42 mouse cellular contexts compared by ENCODE assay signal in the genomic region with DNA sequence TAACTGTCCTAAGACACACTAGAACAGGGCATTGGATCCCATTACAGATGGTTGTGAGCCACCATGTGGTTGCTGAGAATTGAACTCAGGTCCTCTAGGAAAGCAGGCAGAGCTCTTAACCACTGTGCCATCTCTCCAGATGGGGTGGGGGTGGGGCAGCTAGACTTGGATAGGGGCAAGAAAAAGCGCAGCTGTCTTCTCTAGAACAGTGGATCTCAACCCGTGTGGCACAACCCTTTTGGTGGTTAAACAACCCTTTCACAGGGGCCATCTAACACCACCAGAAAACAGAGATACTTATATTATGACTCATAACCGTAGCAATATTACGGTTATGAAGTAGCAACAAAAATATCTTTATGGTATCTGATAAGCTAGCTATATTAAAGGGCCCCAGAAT. TPM values are rescaled to one million over a fixed set of nuclear protein-coding genes. Genes with fewer than 3 reads are reported as not detected.
"Had no signal": no experiment of that assay in that cellular context is flagged by ENCODE, and none has a peak within 500 bp of the region (broad histone marks: within the 10 kb centered on the region; RNA-seq: fewer than 3 reads in every experiment).

No protein-coding gene starts in this region.

- H3K4me1 ChIP-seq: heart, embryonic 10.5 days; heart, embryonic 12.5 days; hindbrain, embryonic 13.5 days; hindbrain, embryonic 15.5 days; intestine, embryonic 15.5 days; kidney, embryonic 15.5 days; limb, embryonic 10.5 days; limb, embryonic 12.5 days; liver, embryonic 13.5 days had no signal

- H3K4me3 ChIP-seq: heart, embryonic 10.5 days; heart, embryonic 12.5 days; hindbrain, embryonic 13.5 days; hindbrain, embryonic 15.5 days; intestine, embryonic 15.5 days; kidney, embryonic 15.5 days; left cerebral cortex, adult 2 months; limb, embryonic 10.5 days; limb, embryonic 12.5 days; liver, embryonic 13.5 days had no signal

- H3K36me3 ChIP-seq: heart, embryonic 10.5 days; heart, embryonic 12.5 days; hindbrain, embryonic 13.5 days; hindbrain, embryonic 15.5 days; intestine, embryonic 15.5 days; kidney, embryonic 15.5 days; limb, embryonic 10.5 days; limb, embryonic 12.5 days; liver, embryonic 13.5 days had no signal

- H3K27me3 ChIP-seq: heart, embryonic 12.5 days; hindbrain, embryonic 13.5 days; hindbrain, embryonic 15.5 days; intestine, embryonic 15.5 days; kidney, embryonic 15.5 days; limb, embryonic 12.5 days; liver, embryonic 13.5 days had no signal

- H3K27ac ChIP-seq: heart, embryonic 10.5 days; hindbrain, embryonic 13.5 days; hindbrain, embryonic 15.5 days; hindbrain, postnatal 0 days; intestine, embryonic 15.5 days; kidney, embryonic 15.5 days; kidney, postnatal 0 days; left cerebral cortex, adult 2 months; limb, embryonic 10.5 days; limb, embryonic 12.5 days; liver, embryonic 13.5 days had no signal

- DNase-seq: gastrocnemius, postnatal 14 days; gastrocnemius, postnatal 36 days; heart, adult 18-20 months; heart, postnatal 10 days; kidney, adult 11 months; kidney, adult 2 months; kidney, adult 9 months; kidney, postnatal 14 days; kidney, postnatal 36 days; layer of hippocampus, adult 9-11 months; layer of hippocampus, postnatal 36 days; liver; liver, embryonic 13.5 days had no signal

RNA-seq across cellular contexts. Expression of gene Ccl24, which starts 14.9 kb away (rescaled TPM):
- total RNA-seq: hematopoietic stem cell, adult 5-6 weeks; layer of hippocampus, postnatal 36 days; left cerebral cortex, postnatal 14 days had no signal
- polyA plus RNA-seq: inflammation-experienced regulatory T-cells, adult 6 months had no signal

RNA-seq across cellular contexts. Expression of gene Ccl26, which starts 24.4 kb away (rescaled TPM):
- total RNA-seq: gastrocnemius, adult 18-20 months; gastrocnemius, adult 8-10 months; gastrocnemius, postnatal 14 days; gastrocnemius, postnatal 36 days; heart, adult 18-20 months; heart, adult 8-10 months; heart, postnatal 10 days; heart, postnatal 25 days; hematopoietic stem cell, adult 5-6 weeks; hindbrain, postnatal 0 days; layer of hippocampus, adult 18-20 months; layer of hippocampus, adult 8-10 months; layer of hippocampus, postnatal 14 days; layer of hippocampus, postnatal 36 days; left cerebral cortex, adult 2 months; left cerebral cortex, postnatal 14 days; left cerebral cortex, postnatal 36 days had no signal
- polyA plus RNA-seq: gonadal fat pad, adult 2 months; heart, embryonic 10.5 days; heart, embryonic 12.5 days; heart, embryonic 14.5 days; heart, embryonic 16.5 days; hindbrain, embryonic 11.5 days; hindbrain, embryonic 13.5 days; hindbrain, embryonic 15.5 days; hindbrain, postnatal 0 days; inflammation-experienced regulatory T-cells, adult 6 months; intestine, embryonic 15.5 days; kidney, adult 2 months; kidney, embryonic 15.5 days; kidney, postnatal 0 days; large intestine, adult 2 months; limb, embryonic 10.5 days; limb, embryonic 12.5 days; limb, embryonic 14.5 days; liver, embryonic 11.5 days; liver, embryonic 13.5 days had no signal
